Mouse (Mus musculus): ENCODE results near the gene Acot4.
"Not testable (repeated sequence)": the region's sequence is repeated elsewhere in the genome, so short reads cannot be mapped to it uniquely, and the experiment has no call there.

The Acot4 gene

DNA sequence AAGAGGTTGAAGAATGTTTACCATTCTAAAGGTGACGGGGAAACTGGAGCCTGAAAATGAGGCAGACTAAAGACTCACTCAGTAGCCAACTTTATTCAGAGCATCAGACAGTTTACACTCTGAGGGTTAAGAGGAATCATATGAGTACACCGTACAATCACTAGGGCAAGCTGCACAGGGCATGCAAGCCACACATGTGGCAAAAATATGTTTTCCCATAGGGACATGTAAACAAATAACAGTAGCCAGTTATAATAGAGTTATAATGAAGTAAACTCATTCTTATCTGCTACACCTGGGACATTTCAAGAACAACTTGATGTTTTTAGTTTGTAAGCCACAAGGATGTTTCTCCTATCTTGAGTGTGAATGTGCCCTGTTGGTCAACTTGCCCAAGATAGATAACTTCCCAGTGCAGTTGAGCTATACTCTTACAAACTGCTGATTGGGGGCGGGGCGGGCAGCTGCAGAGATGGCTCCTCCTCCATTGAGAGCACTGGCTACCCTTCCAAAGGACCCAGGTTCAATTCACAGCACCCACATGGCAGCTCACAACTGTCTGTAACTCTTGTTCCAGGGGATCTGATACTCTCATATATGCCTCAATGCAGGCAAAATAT, 39.3 kb downstream of the Acot4 start:
- DNase-seq (ENCODE audit: low spot score), result no peak

DNA sequence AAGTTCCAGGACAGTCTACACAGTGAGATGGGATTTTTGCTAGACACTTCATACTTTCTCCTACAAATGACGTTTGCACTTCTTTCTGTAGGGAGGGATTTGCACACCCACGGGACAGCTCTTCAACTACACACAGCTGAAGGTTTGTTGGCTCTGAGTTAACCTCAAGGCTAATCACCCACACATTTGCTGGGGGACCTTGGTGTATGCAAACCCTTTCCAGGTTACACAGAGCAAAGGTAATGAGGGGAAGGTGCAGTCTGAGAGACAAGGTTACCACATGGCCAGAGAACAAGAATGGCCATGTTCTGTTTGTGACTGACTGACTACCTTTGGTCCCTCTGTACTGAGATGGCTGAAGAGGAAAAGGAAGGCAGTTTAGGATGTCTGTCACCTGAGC, 45.7 kb downstream of the Acot4 start:
- DNase-seq (ENCODE audit: low spot score), result no peak

DNA sequence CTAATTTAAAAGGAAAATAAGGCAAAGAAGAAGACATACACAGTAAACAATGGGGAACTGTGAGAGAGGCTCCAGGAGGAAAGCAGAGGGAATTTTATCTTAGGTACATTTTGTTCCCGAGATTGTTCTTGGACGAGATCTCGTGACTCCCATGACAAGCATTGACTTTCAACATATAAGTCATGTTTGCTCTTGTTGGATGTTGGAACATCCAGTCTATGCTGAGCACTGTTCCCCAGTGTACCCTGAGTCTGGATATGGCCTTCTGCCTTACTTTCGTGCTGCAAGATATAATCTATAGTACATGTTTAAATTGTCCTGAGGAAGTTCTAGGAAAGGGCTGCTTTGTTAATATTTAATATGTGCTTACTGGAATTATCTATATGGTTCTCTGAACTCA, 46.4 kb downstream of the Acot4 start:
- no peak for DNase-seq (ENCODE audit: low spot score)

DNA sequence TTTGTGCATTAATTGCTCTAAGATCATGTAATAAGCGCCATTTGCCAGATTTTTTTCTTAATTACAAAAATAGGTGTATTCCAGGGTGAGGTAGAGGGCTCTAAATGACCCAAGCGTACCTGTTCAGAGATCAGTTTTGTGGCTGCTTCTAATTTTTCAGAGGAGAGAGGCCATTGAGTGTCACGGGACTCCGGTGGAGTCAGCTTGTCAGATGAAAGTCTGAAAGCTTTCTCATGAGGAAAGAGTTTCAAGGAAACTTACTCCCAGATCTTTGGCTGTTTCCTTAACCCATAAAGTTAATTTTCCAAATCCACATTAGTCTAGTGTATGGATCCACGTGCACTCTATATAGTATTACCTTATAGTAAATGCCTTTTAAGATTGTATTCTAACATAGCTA, 56.5 kb downstream of the Acot4 start:
- not testable (repeated sequence) for DNase-seq (ENCODE audit: low spot score)
